Mouse (Mus musculus) v-Abl transformed pro-B cells (cell line): ENCODE measurements around the gene Foxc2.

Source experiments
- in situ Hi-C, 2 experiments: fragments of 400-800 bp; cut with MboI; formaldehyde crosslinking; loops; one replicate each; pipeline ENCODE4 v1.15.1; 2025; ENCODE audit not compliant: unreplicated experiment in 2 of 2

The Foxc2 gene

DNA sequence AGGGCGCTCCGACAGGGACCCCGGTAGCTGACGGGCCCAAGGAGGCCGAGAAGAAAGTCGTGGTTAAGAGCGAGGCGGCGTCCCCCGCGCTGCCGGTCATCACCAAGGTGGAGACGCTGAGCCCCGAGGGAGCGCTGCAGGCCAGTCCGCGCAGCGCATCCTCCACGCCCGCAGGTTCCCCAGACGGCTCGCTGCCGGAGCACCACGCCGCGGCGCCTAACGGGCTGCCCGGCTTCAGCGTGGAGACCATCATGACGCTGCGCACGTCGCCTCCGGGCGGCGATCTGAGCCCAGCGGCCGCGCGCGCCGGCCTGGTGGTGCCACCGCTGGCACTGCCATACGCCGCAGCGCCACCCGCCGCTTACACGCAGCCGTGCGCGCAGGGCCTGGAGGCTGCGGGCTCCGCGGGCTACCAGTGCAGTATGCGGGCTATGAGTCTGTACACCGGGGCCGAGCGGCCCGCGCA, 1.2 kb downstream of the Foxc2 start:
- in situ Hi-C loops: loop anchor here (10.0 kb wide), 3 partner anchors 278 to 568 kb away; no protein-coding TSS in a partner anchor

- in situ Hi-C loops: loop anchor here (10.0 kb wide), 3 partner anchors 277 to 567 kb away; no protein-coding TSS in a partner anchor
Observed at GRCm38 (mm10) chr8:121117906-121118305, 1.9 kb downstream of the Foxc2 start.

DNA sequence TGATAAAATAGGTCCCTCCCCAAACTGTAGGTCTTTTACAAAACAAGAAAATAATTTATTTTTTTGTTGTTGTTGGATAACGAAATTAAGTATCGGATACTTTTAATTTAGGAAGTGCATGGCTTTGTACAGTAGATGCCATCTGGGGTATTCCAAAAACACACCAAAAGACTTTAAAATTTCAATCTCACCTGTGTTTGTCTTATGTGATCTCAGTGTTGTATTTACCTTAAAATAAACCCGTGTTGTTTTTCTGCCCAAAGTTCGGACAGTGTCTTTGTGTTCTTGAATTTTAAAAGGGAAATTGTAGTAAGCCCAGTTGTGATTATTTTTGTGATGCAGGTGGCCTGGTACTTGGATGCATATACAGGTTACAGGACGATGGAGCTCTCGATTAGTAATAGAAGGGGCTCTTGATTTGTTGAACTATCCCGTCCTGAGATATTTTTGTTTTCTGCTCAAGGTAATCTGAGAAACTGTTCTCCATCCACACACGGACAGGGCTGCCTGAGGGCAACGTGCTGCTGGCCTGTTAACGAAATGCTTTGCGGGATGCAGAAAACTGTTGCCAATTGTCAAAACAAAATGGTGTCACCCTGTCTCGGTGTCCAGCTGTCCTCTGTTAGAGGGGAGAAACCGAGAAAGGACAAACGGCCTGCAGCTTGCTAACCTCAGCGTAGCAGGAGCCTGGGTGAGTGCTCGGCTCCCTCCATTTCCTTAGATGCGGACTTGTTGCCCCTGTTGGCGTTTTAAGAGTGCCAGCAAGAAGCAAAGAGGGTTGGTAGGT, 2.9 kb downstream of the Foxc2 start:
- in situ Hi-C loops: loop anchor here (10.0 kb wide), 3 partner anchors 276 to 566 kb away; no protein-coding TSS in a partner anchor

DNA sequence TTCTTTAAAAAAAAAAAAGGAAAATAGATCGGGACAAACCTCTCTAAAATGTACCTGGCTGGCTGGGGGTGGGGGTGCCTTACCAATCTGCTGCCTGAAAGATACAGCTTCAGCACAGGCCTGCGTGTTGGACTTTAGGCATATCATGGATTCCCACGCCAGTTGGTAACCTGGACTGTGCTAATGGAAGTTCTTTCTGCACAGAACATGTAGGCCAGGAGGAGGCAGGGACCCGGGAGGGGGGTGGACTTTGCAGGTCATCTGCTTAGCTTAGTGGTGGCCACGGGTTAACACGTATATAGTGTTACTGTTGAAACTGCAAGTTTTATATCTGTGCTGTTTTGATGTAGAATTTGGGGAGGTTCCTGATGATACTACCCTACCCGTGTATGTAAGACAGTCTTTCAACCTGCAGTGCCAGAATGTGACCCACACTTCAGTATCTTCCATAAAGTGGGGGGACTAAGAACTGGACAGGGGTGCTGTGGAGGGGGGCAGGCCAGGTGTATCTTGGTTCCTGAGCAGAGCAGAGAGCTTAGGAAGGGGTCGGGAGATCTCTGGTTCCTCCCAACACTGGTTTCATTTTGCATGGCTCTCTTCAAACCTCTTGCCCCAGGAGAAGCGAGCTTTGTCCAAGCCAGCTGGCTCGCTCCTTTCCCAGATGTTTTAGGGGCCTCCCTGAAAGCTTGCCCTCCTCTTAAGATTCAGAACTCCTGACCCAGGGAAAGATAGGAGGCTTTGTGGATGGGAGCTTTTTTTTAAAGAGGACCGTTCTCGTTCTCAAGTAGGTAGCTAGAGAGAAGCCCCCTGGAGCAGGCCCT, 3.9 kb downstream of the Foxc2 start:
- in situ Hi-C loops: loop anchor here (10.0 kb wide), 3 partner anchors 275 to 565 kb away; no protein-coding TSS in a partner anchor

DNA sequence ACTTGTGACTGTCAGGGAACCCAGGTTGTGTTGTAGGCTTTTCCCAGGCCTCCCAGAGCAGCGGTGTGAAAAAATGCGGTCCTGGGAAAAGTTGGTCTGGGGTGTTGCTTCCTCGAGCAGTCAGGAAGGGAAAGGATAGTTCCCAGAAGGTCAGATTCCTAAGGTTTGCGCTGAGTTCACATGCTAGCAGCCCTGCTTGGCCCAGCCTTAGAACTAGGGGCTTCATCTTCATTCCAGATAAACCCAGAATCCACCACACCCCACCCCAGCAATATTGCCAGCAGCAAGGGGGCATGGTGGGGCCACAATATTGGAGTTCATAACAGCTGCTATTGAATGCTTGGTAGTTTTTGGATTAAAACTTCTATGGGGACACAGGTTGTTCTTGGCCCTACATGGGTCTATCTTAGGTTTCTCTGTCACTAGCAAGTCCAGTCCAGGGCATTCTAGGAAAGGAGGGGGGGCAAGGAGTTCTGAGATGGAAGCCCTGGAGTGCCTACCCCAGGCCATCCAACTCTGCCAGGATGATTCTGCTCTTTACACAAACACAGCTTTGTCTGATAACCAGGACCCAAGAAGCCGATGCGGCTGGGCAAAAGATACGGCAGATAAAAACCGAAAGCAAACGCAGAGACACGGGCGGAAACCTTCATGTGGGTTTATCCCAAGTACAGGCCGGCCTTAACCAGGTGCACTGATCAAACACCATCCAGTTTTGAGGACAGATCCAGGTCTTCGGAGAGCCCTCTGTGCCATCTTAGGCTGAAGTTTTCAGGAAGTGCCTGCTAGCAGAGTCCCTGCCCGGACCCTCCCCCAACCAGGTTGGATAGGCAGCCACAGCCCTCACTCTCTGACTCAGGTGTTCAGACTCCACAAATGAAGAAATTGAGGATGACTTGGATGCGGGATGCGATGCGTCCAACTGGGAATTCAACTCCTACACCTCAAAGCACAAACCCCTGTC, 4.8 kb downstream of the Foxc2 start:
- in situ Hi-C loops: no loop called here

GRCm38 (mm10) chr8:121121704-121122103, 5.7 kb downstream of the Foxc2 start:
- in situ Hi-C loops: no loop called here

- in situ Hi-C loops: no loop called here
Observed at GRCm38 (mm10) chr8:121122368-121122767, 6.4 kb downstream of the Foxc2 start.

DNA sequence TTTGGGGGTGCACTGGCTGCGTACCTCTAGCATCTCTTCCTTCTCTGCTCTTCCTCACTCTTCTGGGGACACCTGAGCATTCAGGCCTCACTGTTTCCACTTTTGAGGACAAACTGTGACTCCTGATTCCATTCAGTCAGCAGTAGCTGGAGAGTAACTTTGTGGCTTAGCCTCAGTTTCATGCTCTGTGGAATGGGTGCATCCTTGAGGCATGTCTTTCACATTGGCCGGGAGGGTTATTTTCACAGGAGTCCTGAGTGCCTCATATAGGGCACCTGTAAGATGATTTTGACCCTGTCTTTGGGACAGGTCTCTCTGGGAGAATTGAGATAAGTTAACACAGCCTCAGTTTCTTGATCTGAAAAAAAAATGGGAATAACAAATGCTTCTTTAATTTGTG, 7.1 kb downstream of the Foxc2 start:
- in situ Hi-C loops: no loop called here

DNA sequence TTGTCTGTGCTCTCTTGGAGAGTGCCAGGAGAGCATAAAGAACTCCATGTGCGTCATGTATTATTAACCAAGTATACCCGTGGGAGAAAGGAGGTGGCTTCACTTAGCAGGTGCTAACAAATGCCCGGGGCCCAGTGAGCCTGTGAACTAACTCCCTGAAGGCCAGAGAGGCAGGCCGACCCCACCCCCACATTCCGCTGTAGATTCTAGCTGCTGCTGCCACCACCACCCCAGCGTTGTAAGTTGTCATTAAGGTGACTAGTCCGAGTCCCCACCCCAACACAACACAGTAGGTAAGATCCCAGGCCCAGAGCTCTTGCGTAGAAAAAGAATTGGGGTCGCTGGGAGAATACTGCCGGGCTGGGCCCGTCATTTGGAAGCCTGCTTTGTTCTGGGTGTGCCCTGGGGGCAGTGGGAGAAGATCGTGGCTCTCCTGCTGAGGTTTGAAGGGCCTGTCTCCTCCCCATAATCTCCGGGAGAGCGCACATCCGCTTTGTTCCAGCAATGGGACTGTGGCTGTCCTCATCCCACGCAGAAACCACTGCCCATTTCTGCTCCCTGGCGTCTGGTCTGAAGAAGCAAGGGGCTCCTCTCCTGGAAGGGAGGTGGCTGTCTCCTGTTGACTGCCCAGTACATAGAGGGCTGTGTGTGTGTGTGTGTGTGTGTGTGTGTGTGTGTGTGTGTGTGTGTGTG, 8.7 kb downstream of the Foxc2 start:
- in situ Hi-C loops: no loop called here

GRCm38 (mm10) chr8:121125311-121125876, 9.4 kb downstream of the Foxc2 start:
- in situ Hi-C loops: no loop called here

GRCm38 (mm10) chr8:121126191-121126590, 10.2 kb downstream of the Foxc2 start:
- in situ Hi-C loops: no loop called here

DNA sequence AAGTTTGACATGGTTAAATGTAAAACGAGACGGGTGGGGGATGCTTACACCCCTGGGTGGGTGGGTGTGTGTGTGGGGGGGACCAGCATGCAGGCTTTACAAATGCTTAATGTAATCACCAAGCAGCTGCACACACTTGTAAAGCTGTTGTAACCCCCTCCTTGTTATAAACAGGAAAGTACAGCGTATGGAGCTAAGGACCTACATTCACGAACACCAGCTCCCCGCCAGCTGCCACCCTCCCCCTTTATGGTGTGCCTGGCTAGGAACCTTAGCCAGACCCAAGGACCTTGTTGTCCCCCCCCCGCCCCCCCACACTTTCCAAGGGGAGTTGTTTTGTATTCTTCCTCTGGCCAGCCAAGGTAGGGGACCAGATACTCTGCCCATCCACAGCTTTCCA, 10.7 kb downstream of the Foxc2 start:
- in situ Hi-C loops: no loop called here

DNA sequence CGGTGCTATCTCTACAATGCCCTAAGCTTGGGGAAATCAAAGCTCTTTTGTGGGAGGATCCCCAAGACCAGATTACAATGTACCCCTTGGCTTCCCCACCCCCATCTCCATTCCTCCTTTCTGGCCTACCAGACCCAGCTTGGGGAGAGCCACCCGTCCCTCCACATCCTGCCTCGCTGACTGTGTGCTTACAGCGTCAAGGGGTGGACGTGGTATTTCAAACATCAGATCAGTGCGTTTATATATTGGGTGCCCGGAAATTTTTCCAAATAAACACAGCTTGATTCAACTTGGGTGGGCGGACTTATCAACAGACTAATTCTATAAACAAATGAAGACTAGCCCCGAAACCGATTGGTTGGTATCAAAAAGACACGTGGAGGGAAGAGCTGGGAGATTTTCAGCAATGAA, 11.3 kb downstream of the Foxc2 start:
- in situ Hi-C loops: no loop called here

DNA sequence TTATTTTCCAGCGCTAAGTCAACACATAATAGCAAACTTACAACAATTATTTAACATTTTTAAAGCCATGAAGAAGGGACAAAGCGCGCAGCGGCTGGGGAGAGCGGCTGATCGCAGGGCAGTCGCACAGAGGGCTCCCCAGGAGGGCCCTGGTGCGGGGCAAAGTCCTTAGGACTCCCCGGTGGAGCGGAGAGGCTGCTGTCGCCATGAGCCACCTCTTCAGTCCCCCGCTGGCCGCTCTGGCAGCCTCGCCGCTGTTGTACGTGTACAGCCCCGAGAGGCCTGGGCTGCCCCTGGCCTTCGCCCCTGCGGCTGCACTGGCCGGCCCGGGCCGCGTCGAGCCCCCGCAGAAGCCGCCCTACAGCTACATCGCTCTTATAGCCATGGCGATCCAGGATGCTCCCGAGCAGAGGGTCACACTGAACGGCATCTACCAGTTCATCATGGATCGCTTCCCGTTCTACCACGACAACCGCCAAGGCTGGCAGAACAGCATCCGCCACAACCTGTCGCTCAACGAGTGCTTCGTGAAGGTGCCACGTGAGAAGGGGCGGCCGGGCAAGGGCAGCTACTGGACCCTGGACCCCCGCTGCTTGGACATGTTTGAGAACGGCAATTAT, 11.9 kb downstream of the Foxc2 start, which contains the start of gene Foxl1:
Gene Foxl1 (plus strand): TSS at position 185 of the 620 bp plus-strand sequence.
- in situ Hi-C loops: no loop called here

DNA sequence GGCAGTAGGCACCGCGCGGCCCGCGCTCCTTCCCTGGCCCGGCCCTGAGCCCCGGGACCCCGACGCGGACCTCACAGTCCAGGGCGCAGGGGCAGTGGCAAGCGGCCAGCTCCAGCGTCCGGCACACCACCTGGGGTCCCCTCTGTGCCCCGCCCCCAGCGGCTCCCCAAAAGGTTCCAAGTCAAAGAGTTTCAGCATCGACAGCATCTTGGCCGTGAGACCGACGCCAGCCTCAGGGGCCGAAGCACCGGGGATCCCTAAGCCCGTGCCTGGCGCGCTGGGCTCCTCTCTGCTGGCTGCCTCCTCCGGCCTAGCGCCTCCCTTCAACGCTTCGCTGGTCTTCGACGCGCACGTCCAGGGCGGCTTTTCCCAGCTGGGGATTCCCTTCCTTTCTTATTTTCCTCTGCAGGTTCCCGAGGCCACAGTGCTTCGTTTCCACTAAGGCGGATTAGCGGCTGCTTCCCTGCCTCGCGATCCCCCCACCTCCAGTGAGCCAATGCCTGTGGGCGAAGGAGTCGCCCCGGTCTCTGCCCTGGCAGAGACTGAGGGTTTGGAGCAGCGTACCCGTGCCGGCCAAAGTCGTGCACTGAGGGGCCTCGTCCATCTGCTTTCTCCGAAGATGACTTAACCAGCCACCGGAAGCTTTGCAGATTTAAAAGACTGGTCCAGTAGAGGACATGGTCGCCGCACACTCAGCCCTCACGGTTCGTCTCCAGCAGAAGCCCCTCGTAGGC, 12.7 kb downstream of the Foxc2 start:
- in situ Hi-C loops: no loop called here

GRCm38 (mm10) chr8:121129265-121129940, 13.4 kb downstream of the Foxc2 start:
- in situ Hi-C loops: no loop called here

- in situ Hi-C loops: no loop called here
Observed at GRCm38 (mm10) chr8:121130522-121130921, 14.6 kb downstream of the Foxc2 start.
